ENCODE assay signal across 27 mouse cellular contexts in the genomic region with DNA sequence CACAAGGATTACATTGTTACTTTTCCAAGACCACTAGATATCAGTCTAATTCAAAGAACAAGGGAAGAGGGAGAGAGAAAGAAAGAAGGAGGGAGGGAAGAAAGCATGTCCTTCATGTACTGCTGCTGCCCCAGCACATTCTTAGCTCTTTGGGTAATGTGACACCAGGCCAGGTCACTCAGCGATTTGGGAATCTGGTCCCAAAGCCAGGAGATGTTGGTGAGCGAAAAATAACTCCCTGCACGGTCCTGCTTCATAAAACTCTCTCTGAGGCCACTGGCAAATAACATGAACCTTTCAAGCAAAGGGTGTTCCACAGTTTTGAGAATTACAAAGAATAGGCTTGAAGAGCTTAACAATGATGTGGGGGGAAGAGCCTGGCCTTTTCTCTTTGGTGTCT.
DNase-seq lines count a peak whose midpoint lies in the region; ATAC-seq and TF ChIP-seq lines count a peak whose summit lies in the region.
"Had no signal": no experiment of that assay in that cellular context is flagged by ENCODE, and none has a peak within 500 bp of the region (broad histone marks: within the 10 kb centered on the region; RNA-seq: fewer than 3 reads in every experiment).

No protein-coding gene starts in this region.

- no peaks in the 10 kb centered on the region for H3K27me3 ChIP-seq in heart, adult 2 months (ENCODE audit: control insufficient read depth, insufficient read depth, low read length)
- no peaks in the 10 kb centered on the region for H3K27me3 ChIP-seq in heart, embryonic 10.5 days (ENCODE audit: insufficient read depth, poor library complexity, severe bottlenecking)
- H3K27me3 ChIP-seq in heart, embryonic 12.5 days (replicated peaks), result no peaks in the 10 kb centered on the region
- no peaks in the 10 kb centered on the region for H3K27me3 ChIP-seq in heart, embryonic 16.5 days (ENCODE audit: control insufficient read depth, insufficient read depth, low read length)
- H3K27me3 ChIP-seq: CH12.LX; hindbrain, embryonic 13.5 days; intestine, embryonic 15.5 days; Patski had no signal

- ATAC-seq in heart, embryonic 12.5 days (ENCODE audit: insufficient number of reproducible peaks, low FRiP score), result no peak
- no peak for ATAC-seq in heart, embryonic 16.5 days (replicated peaks; ENCODE audit: extremely low read depth, insufficient read depth, low FRiP score)
- ATAC-seq: forebrain, embryonic 13.5 days; forebrain, embryonic 16.5 days; hindbrain, embryonic 16.5 days; intestine, embryonic 15.5 days; Patski had no signal

- H3K4me2 ChIP-seq in heart, embryonic 12.5 days, result no peak overlapping the region
- no peak overlapping the region for H3K4me2 ChIP-seq in heart, embryonic 16.5 days (ENCODE audit: low read depth, low read length)
- H3K4me2 ChIP-seq: forebrain, embryonic 13.5 days; hindbrain, embryonic 13.5 days; intestine, embryonic 15.5 days had no signal

- TF ChIP-seq POLR2A in heart, adult 2 months (IDR thresholded peaks at IDR 0.05; ENCODE audit: insufficient read depth, low read depth, low read length), result no peak

- H3K9me3 ChIP-seq in heart, embryonic 10.5 days, result no peaks in the 10 kb centered on the region
- H3K9me3 ChIP-seq in heart, embryonic 12.5 days (replicated peaks), result no peaks in the 10 kb centered on the region
- no peaks in the 10 kb centered on the region for H3K9me3 ChIP-seq in heart, embryonic 16.5 days (replicated peaks; ENCODE audit: control insufficient read depth, low read length)
- H3K9me3 ChIP-seq: forebrain, embryonic 10.5 days; forebrain, embryonic 13.5 days; hindbrain, embryonic 10.5 days; hindbrain, embryonic 13.5 days; intestine, embryonic 15.5 days had no signal

- DNase-seq in heart, adult 2 months, result peak in 1 of 2 experiments; percentile 41
- DNase-seq in heart, adult 11 months, result no peak
- DNase-seq in heart, embryonic 10.5 days (ENCODE audit: low spot score), result no peak
- no peak for DNase-seq in layer of hippocampus, adult 9-11 months
- no peak for DNase-seq in adrenal gland, postnatal 10 days
- DNase-seq: adrenal gland, adult 2 months; adrenal gland, postnatal 25 days; B cell, adult 2 months; cerebellum, adult 11-12 months; cerebellum, adult 8-10 months; cerebellum, postnatal 10 days; gastrocnemius, postnatal 10 days; gastrocnemius, postnatal 36 days; kidney, adult 11 months; kidney, adult 8-10 months had no signal

- H3K79me2 ChIP-seq in heart, adult 2 months (replicated peaks; ENCODE audit: control insufficient read depth, insufficient read depth, low read length), result no peaks in the 10 kb centered on the region

- no peak for TF ChIP-seq CTCF in heart, adult 2 months (IDR thresholded peaks at IDR 0.05)

- peak overlapping the region; percentile 12; the same call in 1 of the 2 replicates for H3K27ac ChIP-seq in heart, adult 2 months
- peak overlapping the region; percentile 29; the same call in 1 of the 2 replicates for H3K27ac ChIP-seq in heart, embryonic 10.5 days
- no peak overlapping the region for H3K27ac ChIP-seq in heart, embryonic 12.5 days (ENCODE audit: poor library complexity, severe bottlenecking)
- peak overlapping the region; percentile 23; the same call in 1 of the 2 replicates for H3K27ac ChIP-seq in heart, embryonic 16.5 days (ENCODE audit: low read length)
- H3K27ac ChIP-seq: forebrain, embryonic 10.5 days; forebrain, embryonic 13.5 days; hindbrain, embryonic 10.5 days; hindbrain, embryonic 13.5 days; intestine, embryonic 15.5 days had no signal

- WGBS in heart, adult 2 months, result 48% methylated on average over 3 of the region's 3 CpGs
- 62% methylated on average over 3 of the region's 3 CpGs for WGBS in heart, embryonic 10.5 days
- 45% methylated on average over 3 of the region's 3 CpGs for WGBS in heart, embryonic 12.5 days
- WGBS in heart, embryonic 16.5 days, result 34% methylated on average over 3 of the region's 3 CpGs

- H3K4me3 ChIP-seq in heart, adult 2 months, result no peak overlapping the region
- H3K4me3 ChIP-seq in heart, embryonic 10.5 days, result no peak overlapping the region
- H3K4me3 ChIP-seq in heart, embryonic 12.5 days, result no peak overlapping the region
- H3K4me3 ChIP-seq in heart, embryonic 16.5 days (ENCODE audit: low read length), result no peak overlapping the region
- H3K4me3 ChIP-seq: forebrain, embryonic 10.5 days; forebrain, embryonic 13.5 days; hindbrain, embryonic 10.5 days; hindbrain, embryonic 13.5 days; intestine, embryonic 15.5 days had no signal

- no peak overlapping the region for H3K9ac ChIP-seq in heart, adult 2 months (ENCODE audit: low read depth, low read length)
- H3K9ac ChIP-seq in heart, embryonic 12.5 days, result no peak overlapping the region
- no peak overlapping the region for H3K9ac ChIP-seq in heart, embryonic 16.5 days (ENCODE audit: low read length)
- H3K9ac ChIP-seq: forebrain, embryonic 13.5 days; hindbrain, embryonic 13.5 days; intestine, embryonic 15.5 days had no signal

- H3K4me1 ChIP-seq in heart, adult 2 months (ENCODE audit: control insufficient read depth, insufficient read depth, low read length), result no peaks in the 10 kb centered on the region; the same call in 1 of the 2 replicates
- peaks cover 32% of the 10 kb centered on the region for H3K4me1 ChIP-seq in heart, embryonic 10.5 days
- peaks cover 23% of the 10 kb centered on the region for H3K4me1 ChIP-seq in heart, embryonic 12.5 days (replicated peaks)
- peaks cover 6% of the 10 kb centered on the region for H3K4me1 ChIP-seq in heart, embryonic 16.5 days (ENCODE audit: control insufficient read depth, insufficient read depth, low read length)
- H3K4me1 ChIP-seq: forebrain, embryonic 10.5 days; forebrain, embryonic 13.5 days; hindbrain, embryonic 13.5 days; intestine, embryonic 15.5 days had no signal

- intact Hi-C loops in heart, adult 2 months (cut with DNase I), result no loop called here

- TF ChIP-seq EP300 in heart, adult 2 months (IDR thresholded peaks at IDR 0.05; ENCODE audit: insufficient read depth, low read depth, low read length), result no peak

- no peaks in the 10 kb centered on the region for H3K36me3 ChIP-seq in heart, adult 2 months (ENCODE audit: control insufficient read depth, insufficient read depth, low read length)
- no peaks in the 10 kb centered on the region for H3K36me3 ChIP-seq in heart, embryonic 10.5 days
- H3K36me3 ChIP-seq in heart, embryonic 12.5 days, result no peaks in the 10 kb centered on the region
- no peaks in the 10 kb centered on the region for H3K36me3 ChIP-seq in heart, embryonic 16.5 days (ENCODE audit: control insufficient read depth, insufficient read depth)
- H3K36me3 ChIP-seq: forebrain, embryonic 10.5 days; G1E; hindbrain, embryonic 10.5 days; hindbrain, embryonic 13.5 days; intestine, embryonic 15.5 days had no signal
